Mouse (Mus musculus): ENCODE measurements around the gene Cspg4.
"Not testable (repeated sequence)": the region's sequence is repeated elsewhere in the genome, so short reads cannot be mapped to it uniquely, and the experiment has no call there.

Gene Cspg4

GRCm38 (mm10) chr9:56926387-56926786 lies 61.6 kb downstream of the Cspg4 start:
- DNase-seq (ENCODE audit: low spot score in 2 of 2): no peak

- peak in 1 of 2 experiments; percentile 14 for DNase-seq (ENCODE audit: low spot score in 2 of 2)
These were observed 62.6 kb downstream of the Cspg4 start for GRCm38 (mm10) chr9:56927191-56928012.

- DNase-seq (ENCODE audit: low spot score in 2 of 2): peak; percentile 88 to 89
These were observed 63.4 kb downstream of the Cspg4 start, which contains the start of gene Snx33 for GRCm38 (mm10) chr9:56928041-56928811. Gene Snx33 (minus strand): TSS chr9:56928371.

- DNase-seq (ENCODE audit: low spot score in 2 of 2): no peak
These were observed 64.7 kb downstream of the Cspg4 start for GRCm38 (mm10) chr9:56929496-56929895.

GRCm38 (mm10) chr9:56930556-56930955 lies 65.7 kb downstream of the Cspg4 start:
- no peak for DNase-seq (ENCODE audit: low spot score in 2 of 2)

- DNase-seq (ENCODE audit: low spot score in 2 of 2): no peak
These were observed 72.0 kb downstream of the Cspg4 start for GRCm38 (mm10) chr9:56936861-56937222.

- DNase-seq (ENCODE audit: low spot score in 2 of 2): peak; percentile 92 to 93
These were observed 72.7 kb downstream of the Cspg4 start, which contains the start of gene Imp3 for GRCm38 (mm10) chr9:56937223-56938160. Gene Imp3 (plus strand): TSS chr9:56937475.

- no peak for DNase-seq (ENCODE audit: low spot score in 2 of 2)
These were observed 73.5 kb downstream of the Cspg4 start for GRCm38 (mm10) chr9:56938374-56938773.

GRCm38 (mm10) chr9:56947481-56947880 lies 82.6 kb downstream of the Cspg4 start:
- DNase-seq (ENCODE audit: low spot score in 2 of 2): peak; percentile 45 to 58

GRCm38 (mm10) chr9:56948699-56949098 lies 83.9 kb downstream of the Cspg4 start:
- DNase-seq (ENCODE audit: low spot score in 2 of 2): not testable (repeated sequence)

Measured in right cerebral cortex, adult 2 months (tissue).